Mouse (Mus musculus) macrophage (primary cell): ENCODE data around the gene Dhx57. TPM values are rescaled to one million over a fixed set of nuclear protein-coding genes. Genes with fewer than 3 reads are reported as not detected.
"Not testable (repeated sequence)": the region's sequence is repeated elsewhere in the genome, so short reads cannot be mapped to it uniquely, and the experiment has no call there.

Source experiments
- H3K27ac ChIP-seq: fragments of 350-480 bp; formaldehyde crosslinking; 2 replicates; pipeline ENCODE4 v1.9.0; 2021
- H3K36me3 ChIP-seq: fragments of 350-480 bp; formaldehyde crosslinking; 2 replicates; pipeline ENCODE4 v1.9.0; 2021; ENCODE audit errors: inconsistent target
- H3K4me3 ChIP-seq: fragments of 350-480 bp; formaldehyde crosslinking; 2 replicates; pipeline ENCODE4 v1.9.0; 2021; ENCODE audit errors: inconsistent target
- H3K79me2 ChIP-seq: fragments of 350-480 bp; formaldehyde crosslinking; 2 replicates; pipeline ENCODE4 v1.9.0; 2021; ENCODE audit errors: inconsistent target
- WGBS: methylation state at CpG from one replicate; pipeline ENCODE4 v1.1.7; 2026; ENCODE audit warnings: inconsistent platforms; ENCODE audit not compliant: missing documents; 5-methylcytosine and 5-hydroxymethylcytosine counted together
- polyA plus RNA-seq: library from polyadenylated mRNA; stranded (reverse); fragments of 250-400 nt; gene quantifications from 3 replicates; pipeline ENCODE4 v1.2.4, GENCODE M21; 2018; ENCODE audit warnings: inconsistent platforms

Dhx57 gene
- polyA plus RNA-seq, 1 experiment from 2014 or later = 13.2 TPM

GRCm38 (mm10) chr17:80234376-80234775 lies 55.9 kb downstream of the Dhx57 start:
- no peaks in the 10 kb centered on the region for H3K79me2 ChIP-seq
- H3K27ac ChIP-seq = no peak overlapping the region
- H3K4me3 ChIP-seq = no peak overlapping the region
- H3K36me3 ChIP-seq = no peaks in the 10 kb centered on the region
- 87% methylated on average over 7 of the region's 7 CpGs for WGBS

GRCm38 (mm10) chr17:80233844-80234243 lies 56.4 kb downstream of the Dhx57 start:
- no peak overlapping the region for H3K4me3 ChIP-seq
- whole genome bisulfite sequencing = 98% methylated on average over 5 of the region's 5 CpGs
- H3K79me2 ChIP-seq = no peaks in the 10 kb centered on the region
- H3K27ac ChIP-seq = no peak overlapping the region
- H3K36me3 ChIP-seq = no peaks in the 10 kb centered on the region

- Histone ChIP-seq H3K27ac (no peak overlapping the region), H3K79me2 (no peaks in the 10 kb centered on the region), H3K4me3 (no peak overlapping the region), H3K36me3 (no peaks in the 10 kb centered on the region)
- WGBS = 95% methylated on average over 2 of the region's 2 CpGs
Observed at GRCm38 (mm10) chr17:80229396-80229795, 60.9 kb downstream of the Dhx57 start.

GRCm38 (mm10) chr17:80225142-80225541 lies 65.1 kb downstream of the Dhx57 start:
- H3K4me3 ChIP-seq = peak overlapping the region; percentile 67
- H3K36me3 ChIP-seq, H3K79me2 ChIP-seq, H3K27ac ChIP-seq: not testable (repeated sequence)
- WGBS = 37% methylated on average over 4 of the region's 5 CpGs

- H3K27ac ChIP-seq = peak within 1 kb of the TSS; percentile 58
- H3K79me2 ChIP-seq = no peaks in the 10 kb centered on the region
- peak within 1 kb of the TSS; percentile 67 for H3K4me3 ChIP-seq
- H3K36me3 ChIP-seq = no peaks in the 10 kb centered on the region
- WGBS = under 1% methylated on average over 32 of the region's 33 CpGs
Observed at GRCm38 (mm10) chr17:80224326-80225116, 65.8 kb downstream of the Dhx57 start, which contains the start of gene Gemin6. Gene Gemin6 (plus strand): TSS chr17:80224441.

GRCm38 (mm10) chr17:80223829-80224228 lies 66.4 kb downstream of the Dhx57 start:
- Histone ChIP-seq H3K36me3 (no peaks in the 10 kb centered on the region), H3K27ac (peak overlapping the region; percentile 58), H3K4me3 (peak overlapping the region; percentile 67), H3K79me2 (no peaks in the 10 kb centered on the region)
- WGBS = 2% methylated on average over 8 of the region's 9 CpGs

GRCm38 (mm10) chr17:80221890-80222628 lies 68.2 kb downstream of the Dhx57 start:
- 63% methylated on average over 3 of the region's 3 CpGs for WGBS
- Histone ChIP-seq H3K79me2 (no peaks in the 10 kb centered on the region), H3K4me3 (no peak overlapping the region), H3K27ac (no peak overlapping the region), H3K36me3 (no peaks in the 10 kb centered on the region)

GRCm38 (mm10) chr17:80221202-80221601 lies 69.1 kb downstream of the Dhx57 start:
- H3K27ac ChIP-seq = no peak overlapping the region
- 93% methylated on average over 9 of the region's 9 CpGs for WGBS
- H3K4me3 ChIP-seq = no peak overlapping the region

GRCm38 (mm10) chr17:80220131-80220530 lies 70.1 kb downstream of the Dhx57 start:
- 91% methylated on average over 2 of the region's 2 CpGs for WGBS
- H3K27ac ChIP-seq = no peak overlapping the region
- H3K79me2 ChIP-seq = no peaks in the 10 kb centered on the region
- H3K4me3 ChIP-seq = no peak overlapping the region
- H3K36me3 ChIP-seq = no peaks in the 10 kb centered on the region

More at GRCm38 (mm10) chr17:80221202-80221601, 69.1 kb downstream of the Dhx57 start:
- H3K36me3 ChIP-seq = no peaks in the 10 kb centered on the region
- H3K79me2 ChIP-seq = no peaks in the 10 kb centered on the region

- H3K79me2 ChIP-seq, H3K36me3 ChIP-seq, H3K27ac ChIP-seq, H3K4me3 ChIP-seq: not testable (repeated sequence)
- WGBS = 96% methylated on average over 4 of the region's 4 CpGs
Observed at GRCm38 (mm10) chr17:80213998-80214397, 76.3 kb downstream of the Dhx57 start.

- H3K4me3 ChIP-seq = peak within 1 kb of the TSS; percentile 77
- peaks cover 43% of the 10 kb centered on the region for H3K79me2 ChIP-seq
- H3K27ac ChIP-seq = peak within 1 kb of the TSS; percentile 59
- WGBS = 2% methylated on average over 88 of the region's 95 CpGs
- peaks cover 28% of the 10 kb centered on the region for H3K36me3 ChIP-seq
Observed at GRCm38 (mm10) chr17:80206671-80207581, 83.3 kb downstream of the Dhx57 start, which contains the start of the genes Srsf7 and Ttc39d. Gene Srsf7 (minus strand): TSS chr17:80207307. Gene Ttc39d (plus strand): TSS chr17:80207460.

GRCm38 (mm10) chr17:80206301-80206670 lies 84.0 kb downstream of the Dhx57 start:
- peaks cover 35% of the 10 kb centered on the region for H3K36me3 ChIP-seq
- peak overlapping the region; percentile 59 for H3K27ac ChIP-seq
- peaks cover 49% of the 10 kb centered on the region for H3K79me2 ChIP-seq
- peak overlapping the region; percentile 77 for H3K4me3 ChIP-seq
- WGBS = under 1% methylated on average over 33 of the region's 36 CpGs

- H3K27ac ChIP-seq = no peak overlapping the region
- WGBS = 11% methylated on average over 5 of the region's 5 CpGs
- peaks cover 56% of the 10 kb centered on the region for H3K79me2 ChIP-seq
- H3K36me3 ChIP-seq = peaks cover 41% of the 10 kb centered on the region
- H3K4me3 ChIP-seq = peak overlapping the region; percentile 77
Observed at GRCm38 (mm10) chr17:80205657-80206056, 84.6 kb downstream of the Dhx57 start.

GRCm38 (mm10) chr17:80199160-80199778 lies 91.0 kb downstream of the Dhx57 start:
- peaks cover 45% of the 10 kb centered on the region for H3K36me3 ChIP-seq
- no peak overlapping the region for H3K4me3 ChIP-seq
- no peak overlapping the region for H3K27ac ChIP-seq
- H3K79me2 ChIP-seq = peaks cover 43% of the 10 kb centered on the region
- WGBS = 91% methylated on average over 3 of the region's 3 CpGs
